Mouse (Mus musculus) MEL (cell line): ENCODE data around the gene Cdr2l. TPM values are rescaled to one million over a fixed set of nuclear protein-coding genes. Genes with fewer than 3 reads are reported as not detected.

ENCODE experiments used
- DNase-seq: peaks from one replicate; pipeline ENCODE4 v3.0.0; 2011; ENCODE audit warnings: low read depth, low spot score
- H3K27ac ChIP-seq: 2 replicates; pipeline ENCODE4 v1.5.1; 2012; ENCODE audit warnings: low read depth, mild to moderate bottlenecking, control low read depth, low read length, moderate library complexity; ENCODE audit not compliant: control insufficient read depth
- H3K27me3 ChIP-seq, 2 experiments: fragments of 150-350 bp in 1 of 2; sonication (generic) in 1 of 2; 2 replicates each; pipeline ENCODE4 v1.6.1; 2012; ENCODE audit warnings: low read length in 2 of 2, mild to moderate bottlenecking in 2 of 2, improper control_type of control experiment in 1 of 2, moderate library complexity in 1 of 2; ENCODE audit not compliant: insufficient read depth in 2 of 2, control insufficient read depth in 1 of 2
- H3K36me3 ChIP-seq, 2 experiments: 2 replicates each; pipeline ENCODE4 v1.6.1; 2012 to 2014; ENCODE audit warnings: low read length in 2 of 2, improper control_type of control experiment in 1 of 2, inconsistent platforms in 1 of 2, mild to moderate bottlenecking in 1 of 2; ENCODE audit not compliant: insufficient read depth in 2 of 2, control insufficient read depth in 1 of 2
- H3K4me1 ChIP-seq, 2 experiments: fragments of 150-350 bp in 1 of 2; sonication (generic) in 1 of 2; 2 replicates each; pipeline ENCODE4 v1.6.1; 2012; ENCODE audit warnings: low read length in 2 of 2, improper control_type of control experiment in 1 of 2, mild to moderate bottlenecking in 1 of 2; ENCODE audit not compliant: insufficient read depth in 2 of 2, control insufficient read depth in 1 of 2
- H3K4me3 ChIP-seq, 2 experiments: fragments of 150-350 bp in 1 of 2; sonication (generic) in 1 of 2; 2 replicates each; pipeline ENCODE4 v1.5.1; 2012; ENCODE audit warnings: low read depth in 2 of 2, low read length in 2 of 2, mild to moderate bottlenecking in 2 of 2, moderate library complexity in 2 of 2, control low read depth in 1 of 2, improper control_type of control experiment in 1 of 2; ENCODE audit not compliant: control insufficient read depth in 1 of 2, insufficient read depth in 1 of 2
- H3K79me2 ChIP-seq: 2 replicates; pipeline ENCODE4 v1.6.1; 2012; ENCODE audit warnings: mild to moderate bottlenecking, low read length, moderate library complexity; ENCODE audit not compliant: control insufficient read depth, poor library complexity, insufficient read depth
- H3K9ac ChIP-seq: 2 replicates; pipeline ENCODE4 v1.6.1; 2012; ENCODE audit warnings: low read depth, mild to moderate bottlenecking, control low read depth, low read length, moderate library complexity; ENCODE audit not compliant: control insufficient read depth, poor library complexity, severe bottlenecking
- H3K9me3 ChIP-seq: fragments of 150-350 bp; sonication (generic); replicated peaks from 2 replicates; pipeline ENCODE4 v1.6.1; 2012; ENCODE audit warnings: mild to moderate bottlenecking, low read length, improper control_type of control experiment, moderate library complexity; ENCODE audit not compliant: insufficient read depth
- BHLHE40 ChIP-seq: IDR thresholded peaks from 2 replicates; pipeline ENCODE4 v1.6.1; 2012; ENCODE audit warnings: low read depth, mild to moderate bottlenecking, inconsistent platforms, low read length, improper control_type of control experiment, borderline replicate concordance
- CHD2 ChIP-seq: IDR thresholded peaks from 2 replicates; pipeline ENCODE4 v1.6.1; 2011; ENCODE audit warnings: low read length, improper control_type of control experiment
- CTCF ChIP-seq, 3 experiments: IDR thresholded peaks in 2 of 3; conservative IDR thresholded peaks in 1 of 3; 2 replicates each; pipeline ENCODE4 v1.5.1; 2011 to 2012; ENCODE audit warnings: low read length in 3 of 3, low read depth in 2 of 3, mild to moderate bottlenecking in 2 of 3, improper control_type of control experiment in 1 of 3, inconsistent platforms in 1 of 3, mixed read lengths in 1 of 3, moderate library complexity in 1 of 3; ENCODE audit not compliant: control insufficient read depth in 1 of 3, insufficient read depth in 1 of 3, poor library complexity in 1 of 3, severe bottlenecking in 1 of 3
- E2F4 ChIP-seq: IDR thresholded peaks from 2 replicates; pipeline ENCODE4 v1.6.1; 2011; ENCODE audit warnings: low read depth, low read length, improper control_type of control experiment, borderline replicate concordance
- GABPA ChIP-seq: IDR thresholded peaks from 2 replicates; pipeline ENCODE4 v1.6.1; 2012; ENCODE audit warnings: low read depth, mild to moderate bottlenecking, inconsistent platforms, low read length, improper control_type of control experiment, moderate library complexity
- GATA1 ChIP-seq: IDR thresholded peaks from 2 replicates; pipeline ENCODE4 v1.6.1; 2011; ENCODE audit warnings: low read depth, low read length, improper control_type of control experiment
- JUND ChIP-seq: IDR thresholded peaks from 2 replicates; pipeline ENCODE4 v1.6.1; 2011; ENCODE audit warnings: low read depth, mild to moderate bottlenecking, improper control_type of control experiment, low read length
- MAZ ChIP-seq: IDR thresholded peaks from 2 replicates; pipeline ENCODE4 v1.6.1; 2012; ENCODE audit warnings: low read depth, mild to moderate bottlenecking, inconsistent platforms, low read length, improper control_type of control experiment
- NELFE ChIP-seq: IDR thresholded peaks from 2 replicates; pipeline ENCODE4 v1.6.1; 2011; ENCODE audit warnings: low read depth, low read length, improper control_type of control experiment
- POLR2A ChIP-seq, 2 experiments: IDR thresholded peaks; 2 replicates each; pipeline ENCODE4 v1.6.1; 2011 to 2012; ENCODE audit warnings: low read length in 2 of 2, mild to moderate bottlenecking in 2 of 2, control low read depth in 1 of 2, improper control_type of control experiment in 1 of 2, low read depth in 1 of 2, moderate library complexity in 1 of 2; ENCODE audit not compliant: control insufficient read depth in 1 of 2, insufficient read depth in 1 of 2, poor library complexity in 1 of 2
- POLR2AphosphoS2 ChIP-seq: IDR thresholded peaks from 2 replicates; pipeline ENCODE4 v1.6.1; 2011; ENCODE audit warnings: low read length, improper control_type of control experiment
- POLR2AphosphoS5 ChIP-seq: IDR thresholded peaks from 2 replicates; pipeline ENCODE4 v1.6.1; 2012; ENCODE audit warnings: low read depth, borderline replicate concordance, mild to moderate bottlenecking, inconsistent platforms, low read length, moderate library complexity, mixed read lengths
- RAD21 ChIP-seq: IDR thresholded peaks from 2 replicates; pipeline ENCODE4 v1.6.1; 2011; ENCODE audit warnings: mild to moderate bottlenecking, low read depth, low read length, improper control_type of control experiment
- RCOR1 ChIP-seq: IDR thresholded peaks from 2 replicates; pipeline ENCODE4 v1.6.1; 2012; ENCODE audit warnings: low read depth, mild to moderate bottlenecking, inconsistent platforms, low read length, improper control_type of control experiment
- SIN3A ChIP-seq: IDR thresholded peaks from 2 replicates; pipeline ENCODE4 v1.6.1; 2012; ENCODE audit warnings: low read length, improper control_type of control experiment, inconsistent platforms
- SMC3 ChIP-seq: IDR thresholded peaks from 2 replicates; pipeline ENCODE4 v1.6.1; 2011; ENCODE audit warnings: low read depth, low read length, improper control_type of control experiment
- TAL1 ChIP-seq: IDR thresholded peaks from 2 replicates; pipeline ENCODE4 v1.6.1; 2012; ENCODE audit warnings: mild to moderate bottlenecking, inconsistent platforms, low read length, moderate library complexity, mixed read lengths
- TBP ChIP-seq: IDR thresholded peaks from 2 replicates; pipeline ENCODE4 v1.8.0; 2011; ENCODE audit warnings: low read depth, low read length, improper control_type of control experiment
- USF1 ChIP-seq: IDR thresholded peaks from 2 replicates; pipeline ENCODE4 v1.6.1; 2014; ENCODE audit warnings: low read depth, mild to moderate bottlenecking, inconsistent platforms, low read length, improper control_type of control experiment, moderate library complexity
- ZC3H11A ChIP-seq: IDR thresholded peaks from 2 replicates; pipeline ENCODE4 v1.6.1; 2012; ENCODE audit warnings: low read depth, mild to moderate bottlenecking, inconsistent platforms, low read length, improper control_type of control experiment
- ZMIZ1 ChIP-seq: IDR thresholded peaks from 2 replicates; pipeline ENCODE4 v1.6.1; 2012; ENCODE audit warnings: low read depth, mild to moderate bottlenecking, inconsistent platforms, low read length, improper control_type of control experiment, moderate library complexity
- ZNF384 ChIP-seq: IDR thresholded peaks from 2 replicates; pipeline ENCODE4 v1.6.1; 2012; ENCODE audit warnings: low read depth, mild to moderate bottlenecking, inconsistent platforms, low read length, improper control_type of control experiment
- polyA plus RNA-seq, 2 experiments: library from polyadenylated mRNA; stranded (reverse) in 1 of 2; unstranded in 1 of 2; fragments of >175 nt in 1 of 2; fragments of >200 nt in 1 of 2; gene quantifications; 2 replicates each; pipeline versions ENCODE4 v1.2.1 to v1.2.4; 2012; ENCODE audit warnings: low replicate concordance in 2 of 2, low read depth in 1 of 2; ENCODE audit not compliant: insufficient read length in 2 of 2, insufficient read depth in 1 of 2, missing spikeins in 1 of 2
- total RNA-seq: library from RNA; depleted of rRNA; stranded (reverse); fragments of 300-350 nt; gene quantifications from 2 replicates; pipeline ENCODE4 v1.2.3, GENCODE M21; 2012

Cdr2l gene
- total and polyA plus RNA-seq, 3 experiments = 5.2 to 8.2 TPM; not detected in 1

DNA sequence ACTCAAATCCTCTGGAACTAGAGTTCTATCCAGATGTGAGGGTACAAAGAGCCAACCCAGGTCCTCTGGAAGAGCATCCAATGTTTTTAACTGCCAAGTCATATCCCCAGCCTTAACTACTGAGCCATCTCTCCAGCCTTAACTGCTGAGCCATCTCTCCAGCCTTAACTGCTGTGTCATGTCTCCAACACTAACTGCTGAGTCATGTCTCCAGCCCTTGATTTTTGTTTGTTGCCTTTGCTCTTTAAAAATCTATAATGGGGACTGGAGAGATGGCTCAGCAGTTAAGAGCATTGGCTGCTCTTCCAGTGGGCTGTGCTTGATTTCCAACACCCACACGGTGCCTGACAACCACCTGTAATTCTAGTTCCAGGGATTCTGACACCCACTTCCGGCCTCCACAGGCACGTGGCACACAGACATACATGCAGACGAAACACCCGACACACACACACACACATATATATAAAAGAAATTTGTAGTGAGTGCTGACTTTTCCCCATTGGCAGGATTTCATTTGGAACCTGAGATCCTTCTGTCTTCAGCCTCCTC, 55.9 kb downstream of the Cdr2l start (continued):
- TF ChIP-seq USF1 (no peak), BHLHE40 (no peak)
- TF ChIP-seq, all 39 proteins: peak for 12

DNA sequence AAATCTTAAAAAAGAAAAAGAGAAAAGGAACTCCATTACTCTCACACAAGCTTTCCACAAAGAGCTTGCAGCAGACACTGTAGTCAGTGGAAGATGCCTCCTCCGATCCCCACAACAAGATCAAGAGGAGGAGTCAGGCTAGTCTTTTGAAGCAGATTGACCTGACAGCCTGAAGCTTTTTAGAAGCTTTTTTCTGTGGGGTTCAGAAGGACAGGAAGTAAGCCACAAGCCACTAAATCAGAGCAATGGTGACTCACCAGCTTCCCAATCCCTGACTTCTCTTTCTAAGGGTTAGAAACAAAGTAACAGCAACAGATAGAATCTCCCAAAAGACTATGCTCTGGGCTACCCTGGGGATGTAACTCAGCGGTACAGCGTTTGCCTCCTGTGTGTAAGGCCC, 57.6 kb downstream of the Cdr2l start:
- H3K79me2 ChIP-seq = no peaks in the 10 kb centered on the region
- H3K27me3 ChIP-seq = no peaks in the 10 kb centered on the region
- DNase-seq = no peak
- H3K4me3 ChIP-seq = no peak overlapping the region
- no peaks in the 10 kb centered on the region for H3K9me3 ChIP-seq
- H3K9ac ChIP-seq = no peak overlapping the region
- H3K27ac ChIP-seq = no peak overlapping the region
- peaks cover 0 to 5% of the 10 kb centered on the region in 2 experiments; a peak in 2 of 4 replicates for H3K36me3 ChIP-seq
- TF ChIP-seq RCOR1 (peak; percentile 58), ZNF384 (no peak)
- peaks cover 3 to 8% of the 10 kb centered on the region in 2 experiments; a peak in 3 of 4 replicates for H3K4me1 ChIP-seq

DNA sequence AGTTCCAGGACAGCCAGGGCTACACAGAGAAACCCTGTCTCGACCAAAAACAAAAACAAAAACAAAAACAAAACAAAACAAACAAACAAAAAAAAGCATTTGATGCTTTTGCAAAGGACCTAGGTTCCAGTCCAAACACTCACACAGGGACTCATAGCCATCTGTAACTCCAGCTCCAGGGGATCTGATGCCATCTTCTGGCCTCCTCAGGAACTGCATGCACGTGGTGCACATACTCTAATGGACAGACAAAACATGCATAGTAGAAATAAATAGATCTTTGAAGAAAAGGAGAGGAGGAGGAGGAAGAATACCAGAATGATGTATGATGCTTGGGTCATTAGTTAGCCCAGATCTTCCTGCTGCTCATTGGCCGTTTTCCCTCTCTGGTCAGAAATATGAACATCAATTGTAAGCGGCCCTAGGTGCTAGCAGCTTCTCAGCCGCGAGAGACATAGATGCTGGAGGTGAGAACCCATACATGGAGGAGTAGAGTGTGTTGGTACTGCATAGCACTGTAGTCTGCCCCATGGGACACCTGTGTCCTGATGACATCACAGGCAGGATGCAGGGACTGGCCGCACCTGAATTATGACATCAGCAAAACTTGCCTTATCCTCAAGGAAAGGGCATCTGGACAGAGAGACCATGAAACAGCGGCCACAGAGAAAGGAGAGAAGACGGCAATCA, 58.3 kb downstream of the Cdr2l start, which contains the start of gene Trim80:
Gene Trim80, plus strand, starts transcription at position 640 of the 690 bp plus-strand sequence.
- no peaks in the 10 kb centered on the region for H3K9me3 ChIP-seq

DNA sequence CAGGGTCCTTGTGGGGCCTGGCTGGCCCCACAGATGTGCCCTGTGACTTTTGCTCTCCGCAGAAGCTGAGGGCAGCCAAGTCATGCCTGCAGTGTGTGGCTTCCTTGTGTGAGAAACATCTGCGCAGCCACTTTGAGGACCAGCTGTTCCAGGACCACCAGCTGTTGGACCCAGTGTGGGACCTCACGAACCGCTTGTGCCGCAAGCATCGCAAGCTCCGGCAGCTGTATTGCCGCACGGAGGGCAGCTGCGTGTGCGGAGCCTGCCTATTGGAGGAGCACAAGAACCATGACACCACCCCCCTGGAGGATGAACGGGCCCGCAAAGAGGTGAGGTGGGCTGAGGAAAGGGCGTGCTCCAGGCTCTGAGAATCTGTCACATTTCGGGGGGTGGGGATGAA, 59.7 kb downstream of the Cdr2l start:
- H3K4me1 ChIP-seq = peaks cover 3 to 8% of the 10 kb centered on the region in 2 experiments; a peak in 3 of 4 replicates
- H3K4me3 ChIP-seq = no peak overlapping the region
- H3K27ac ChIP-seq = no peak overlapping the region
- no peaks in the 10 kb centered on the region for H3K27me3 ChIP-seq
- DNase-seq = no peak
- TF ChIP-seq ZMIZ1 = no peak
- TF ChIP-seq CHD2 = no peak
- no peak for TF ChIP-seq ZC3H11A
- no peak for TF ChIP-seq GABPA
- no peak for TF ChIP-seq GATA1
- no peak for TF ChIP-seq RCOR1
- TF ChIP-seq POLR2A (IDR thresholded peaks at IDR 0.05; ENCODE audit: control insufficient read depth in 1 of 2, insufficient read depth in 1 of 2, low read depth in 1 of 2, low read length in 2 of 2, poor library complexity in 1 of 2) = no peak
- TF ChIP-seq TBP = no peak
- no peak for TF ChIP-seq NELFE
- no peak for TF ChIP-seq E2F4
- TF ChIP-seq POLR2AphosphoS2 = no peak
- no peak for TF ChIP-seq TAL1
- no peak for TF ChIP-seq SIN3A
- H3K36me3 ChIP-seq = peaks cover 0 to 5% of the 10 kb centered on the region in 2 experiments; a peak in 2 of 4 replicates
- no peak overlapping the region for H3K9ac ChIP-seq
- no peaks in the 10 kb centered on the region for H3K79me2 ChIP-seq
- H3K9me3 ChIP-seq = no peaks in the 10 kb centered on the region

More for the DNA sequence above, 58.3 kb downstream of the Cdr2l start, which contains the start of gene Trim80:
- Histone ChIP-seq H3K27me3 (no peaks in the 10 kb centered on the region), H3K4me1 (peaks cover 3 to 8% of the 10 kb centered on the region in 2 experiments; a peak in 3 of 4 replicates), H3K4me3 (no peak within 1 kb of the TSS), H3K27ac (no peak within 1 kb of the TSS), H3K9ac (no peak within 1 kb of the TSS), H3K79me2 (no peaks in the 10 kb centered on the region), H3K36me3 (peaks cover 0 to 5% of the 10 kb centered on the region in 2 experiments; a peak in 2 of 4 replicates)
- TF ChIP-seq JUND = no peak
- TF ChIP-seq SMC3 = peak; percentile 46
- TF ChIP-seq POLR2AphosphoS5 = no peak
- TF ChIP-seq MAZ = no peak
- no peak for TF ChIP-seq USF1
- TF ChIP-seq RAD21 = peak; percentile 33
- TF ChIP-seq CTCF (IDR thresholded peaks at IDR 0.05 in 2 of 3, conservative IDR thresholded peaks at IDR 0.05 in 1 of 3; ENCODE audit: control insufficient read depth in 1 of 3, insufficient read depth in 1 of 3, low read depth in 2 of 3, low read length in 3 of 3, poor library complexity in 1 of 3, severe bottlenecking in 1 of 3) = peak; percentile 48 to 64 (median 56)
- DNase-seq = peak; percentile 54
